Mouse (Mus musculus) lung, adult 2 months (tissue): ENCODE measurements at regions not wholly inside any gene's neighbourhood (a gene's known extent, or its start where the extent isn't known, plus 50 kb on each side); places are given as distances from the start of the nearest gene placed in this dataset.

Experiments used
- DNase-seq: peaks from one replicate; pipeline ENCODE4 v3.0.0; 2022
- H3K4me1 ChIP-seq: fragments of 200-500 bp; 2 replicates; pipeline ENCODE4 v1.6.1; 2011; ENCODE audit warnings: low read length; ENCODE audit not compliant: control insufficient read depth, insufficient read depth
- H3K4me3 ChIP-seq: fragments of 200-500 bp; replicated peaks from 2 replicates; pipeline ENCODE3; 2011; ENCODE audit warnings: low read depth, mild to moderate bottlenecking, control low read depth, low read length; ENCODE audit errors: extremely low read depth
- CTCF ChIP-seq: fragments of 200-500 bp; IDR thresholded peaks from 2 replicates; pipeline ENCODE4 v1.5.1; 2011; ENCODE audit warnings: mild to moderate bottlenecking, low read length, control low read depth; ENCODE audit not compliant: insufficient read depth
- POLR2A ChIP-seq: fragments of 200-500 bp; IDR thresholded peaks from 2 replicates; pipeline ENCODE4 v1.6.1; 2011; ENCODE audit warnings: low read depth, mild to moderate bottlenecking, control low read depth, low read length, borderline replicate concordance; ENCODE audit errors: extremely low read depth
- whole genome bisulfite sequencing: fragments of 180-500 bp; shearing (Covaris S2); methylation state at CpG from one replicate; pipeline ENCODE4 v1.1.7; 2018; 5-methylcytosine and 5-hydroxymethylcytosine counted together

- TF ChIP-seq POLR2A: no peak
- no peak for TF ChIP-seq CTCF
- no peaks in the 10 kb centered on the region for H3K4me1 ChIP-seq
- H3K4me3 ChIP-seq: no peak overlapping the region
- 77% methylated on average over 6 of the region's 6 CpGs for WGBS
- DNase-seq: no peak
Observed at GRCm38 (mm10) chr3:19848031-19848735, 108.7 kb upstream of the Cp start.

- WGBS: 70% methylated on average over 1 of the region's 1 CpGs
- DNase-seq: no peak
- Histone ChIP-seq H3K4me1 (no peaks in the 10 kb centered on the region), H3K4me3 (no peak overlapping the region)
- TF ChIP-seq CTCF (no peak), POLR2A (no peak)
Observed at GRCm38 (mm10) chr3:19848736-19849269, 108.1 kb upstream of the Cp start.

- H3K4me1 ChIP-seq: no peaks in the 10 kb centered on the region
- 59% methylated on average over 2 of the region's 2 CpGs for WGBS
- no peak for DNase-seq
- H3K4me3 ChIP-seq: no peak overlapping the region
- TF ChIP-seq CTCF: no peak
- no peak for TF ChIP-seq POLR2A
Observed at GRCm38 (mm10) chr3:19882623-19883022, 74.2 kb upstream of the Cp start.

GRCm38 (mm10) chr3:19888405-19888804, 68.4 kb upstream of the Cp start:
- Histone ChIP-seq H3K4me3 (no peak overlapping the region), H3K4me1 (no peaks in the 10 kb centered on the region)
- no peak for DNase-seq
- TF ChIP-seq POLR2A (no peak), CTCF (no peak)

- TF ChIP-seq CTCF (no peak), POLR2A (no peak)
- WGBS: 5% methylated on average over 10 of the region's 10 CpGs
- peaks cover 8% of the 10 kb centered on the region for H3K4me1 ChIP-seq
- DNase-seq: no peak
- H3K4me3 ChIP-seq: peak overlapping the region; percentile 29
Observed at GRCm38 (mm10) chr3:19894258-19894629, 62.6 kb upstream of the Cp start.

GRCm38 (mm10) chr3:19894630-19895578, 62.0 kb upstream of the Cp start:
- H3K4me1 ChIP-seq: peaks cover 8% of the 10 kb centered on the region
- 1% methylated on average over 68 of the region's 68 CpGs for WGBS
- H3K4me3 ChIP-seq: peak overlapping the region; percentile 82
- peak; percentile 91 for DNase-seq
- TF ChIP-seq POLR2A: 0 out of 2 replicates have a peak, but pooled peaks have one; percentile 19
- peak; percentile 79 for TF ChIP-seq CTCF

GRCm38 (mm10) chr3:19895755-19896154, 61.1 kb upstream of the Cp start:
- 39% methylated on average over 5 of the region's 5 CpGs for WGBS

GRCm38 (mm10) chr3:19897140-19897539, 59.7 kb upstream of the Cp start:
- no peak for DNase-seq
- WGBS: 96% methylated on average over 3 of the region's 3 CpGs
- TF ChIP-seq CTCF (no peak), POLR2A (no peak)
- Histone ChIP-seq H3K4me1 (peaks cover 8% of the 10 kb centered on the region), H3K4me3 (no peak overlapping the region)

More at GRCm38 (mm10) chr3:19895755-19896154, 61.1 kb upstream of the Cp start:
- DNase-seq: no peak
- TF ChIP-seq POLR2A (no peak), CTCF (no peak)
- Histone ChIP-seq H3K4me3 (peak overlapping the region; percentile 82), H3K4me1 (peaks cover 8% of the 10 kb centered on the region)

GRCm38 (mm10) chr3:19902226-19902625, 54.6 kb upstream of the Cp start:
- Histone ChIP-seq H3K4me3 (no peak overlapping the region), H3K4me1 (no peaks in the 10 kb centered on the region)
- 81% methylated on average over 3 of the region's 3 CpGs for WGBS
- no peak for DNase-seq
- TF ChIP-seq CTCF (no peak), POLR2A (no peak)
